Mouse (Mus musculus) testis, adult 2 months (tissue): ENCODE results near the gene Nkiras2. TPM values are rescaled to one million over a fixed set of nuclear protein-coding genes. Genes with fewer than 3 reads are reported as not detected.
"Not testable (repeated sequence)": the region's sequence is repeated elsewhere in the genome, so short reads cannot be mapped to it uniquely, and the experiment has no call there.

Experiments used
- H3K27ac ChIP-seq: fragments of 200-500 bp; 2 replicates; pipeline ENCODE4 v1.5.1; 2012; ENCODE audit warnings: low read depth, low read length; ENCODE audit not compliant: control insufficient read depth, insufficient read depth
- H3K27me3 ChIP-seq: fragments of 200-500 bp; 2 replicates; pipeline ENCODE4 v1.6.1; 2012; ENCODE audit warnings: mild to moderate bottlenecking, low read length, moderate library complexity; ENCODE audit not compliant: control insufficient read depth, insufficient read depth
- H3K36me3 ChIP-seq: fragments of 200-500 bp; 2 replicates; pipeline ENCODE4 v1.6.1; 2012; ENCODE audit warnings: mild to moderate bottlenecking, low read length; ENCODE audit not compliant: control insufficient read depth, insufficient read depth
- H3K4me1 ChIP-seq: fragments of 200-500 bp; 2 replicates; pipeline ENCODE4 v1.6.1; 2012; ENCODE audit warnings: low read length; ENCODE audit not compliant: control insufficient read depth, insufficient read depth
- H3K4me3 ChIP-seq: fragments of 200-500 bp; 2 replicates; pipeline ENCODE4 v1.5.1; 2012; ENCODE audit warnings: low read depth, mild to moderate bottlenecking, low read length, moderate library complexity, mixed read lengths; ENCODE audit not compliant: control insufficient read depth
- CTCF ChIP-seq: fragments of 200-500 bp; IDR thresholded peaks from 2 replicates; pipeline ENCODE4 v1.5.1; 2012; ENCODE audit warnings: low read depth, mild to moderate bottlenecking, inconsistent platforms, low read length, moderate library complexity; ENCODE audit not compliant: control insufficient read depth, insufficient read depth, insufficient replicate concordance
- POLR2A ChIP-seq: fragments of 200-500 bp; IDR thresholded peaks from 2 replicates; pipeline ENCODE4 v1.6.1; 2012; ENCODE audit warnings: low read depth, mild to moderate bottlenecking, inconsistent platforms, low read length, moderate library complexity; ENCODE audit not compliant: control insufficient read depth
- polyA plus RNA-seq: library from polyadenylated mRNA; depleted of rRNA; stranded (reverse); fragments of >200 nt; gene quantifications from 2 replicates; pipeline ENCODE4 v1.2.3, GENCODE M21; 2012

The Nkiras2 gene
- polyA plus RNA-seq, 1 experiment, result 245 TPM

GRCm38 (mm10) chr11:100576256-100576655 is 42.8 kb upstream of the Nkiras2 start:
- H3K36me3 ChIP-seq, result no peaks in the 10 kb centered on the region
- H3K4me1 ChIP-seq, result peaks cover 12% of the 10 kb centered on the region
- TF ChIP-seq CTCF, result no peak
- TF ChIP-seq POLR2A, result no peak
- no peak overlapping the region for H3K4me3 ChIP-seq
- H3K27ac ChIP-seq, result no peak overlapping the region
- no peaks in the 10 kb centered on the region for H3K27me3 ChIP-seq

- Histone ChIP-seq H3K27me3 (no peaks in the 10 kb centered on the region), H3K4me1 (peaks cover 12% of the 10 kb centered on the region), H3K4me3 (no peak overlapping the region), H3K36me3 (no peaks in the 10 kb centered on the region), H3K27ac (no peak overlapping the region)
- TF ChIP-seq CTCF (no peak), POLR2A (no peak)
Observed at GRCm38 (mm10) chr11:100577852-100578599, 41.0 kb upstream of the Nkiras2 start.

GRCm38 (mm10) chr11:100579116-100579799 is 39.8 kb upstream of the Nkiras2 start:
- Histone ChIP-seq H3K4me1 (peaks cover 12% of the 10 kb centered on the region), H3K36me3 (no peaks in the 10 kb centered on the region), H3K27me3 (no peaks in the 10 kb centered on the region), H3K4me3 (no peak overlapping the region), H3K27ac (no peak overlapping the region)
- TF ChIP-seq CTCF (no peak), POLR2A (no peak)

- H3K4me1 ChIP-seq, result peaks cover 4% of the 10 kb centered on the region
- no peak overlapping the region for H3K4me3 ChIP-seq
- no peak overlapping the region for H3K27ac ChIP-seq
- TF ChIP-seq CTCF (no peak), POLR2A (no peak)
- no peaks in the 10 kb centered on the region for H3K27me3 ChIP-seq
- H3K36me3 ChIP-seq, result no peaks in the 10 kb centered on the region
Observed at GRCm38 (mm10) chr11:100580275-100580674, 38.8 kb upstream of the Nkiras2 start.

GRCm38 (mm10) chr11:100581756-100582155 is 37.3 kb upstream of the Nkiras2 start:
- no peaks in the 10 kb centered on the region for H3K4me1 ChIP-seq
- no peak overlapping the region for H3K4me3 ChIP-seq
- no peak overlapping the region for H3K27ac ChIP-seq
- no peaks in the 10 kb centered on the region for H3K27me3 ChIP-seq
- no peak for TF ChIP-seq POLR2A
- no peak for TF ChIP-seq CTCF
- no peaks in the 10 kb centered on the region for H3K36me3 ChIP-seq

GRCm38 (mm10) chr11:100582413-100582812 is 36.6 kb upstream of the Nkiras2 start:
- not testable (repeated sequence) for H3K27ac ChIP-seq, H3K4me1 ChIP-seq, H3K27me3 ChIP-seq, H3K36me3 ChIP-seq, H3K4me3 ChIP-seq

GRCm38 (mm10) chr11:100582836-100583235 is 36.2 kb upstream of the Nkiras2 start:
- Histone ChIP-seq H3K4me3 (no peak overlapping the region), H3K4me1 (no peaks in the 10 kb centered on the region), H3K27me3 (no peaks in the 10 kb centered on the region), H3K36me3 (no peaks in the 10 kb centered on the region), H3K27ac (no peak overlapping the region)
- no peak for TF ChIP-seq POLR2A
- no peak for TF ChIP-seq CTCF

GRCm38 (mm10) chr11:100584561-100584961 is 34.5 kb upstream of the Nkiras2 start:
- no peaks in the 10 kb centered on the region for H3K4me1 ChIP-seq
- no peaks in the 10 kb centered on the region; the same call in 1 of the 2 replicates for H3K36me3 ChIP-seq
- no peak overlapping the region for H3K27ac ChIP-seq
- no peak for TF ChIP-seq POLR2A
- no peak for TF ChIP-seq CTCF
- no peaks in the 10 kb centered on the region for H3K27me3 ChIP-seq
- H3K4me3 ChIP-seq, result no peak overlapping the region
